Mouse (Mus musculus) CH12.LX (cell line): Measurements from ENCODE around the gene Tmem259.

ENCODE experiments used
- EP300 ChIP-seq: IDR thresholded peaks from 2 replicates; pipeline ENCODE4 v1.6.1; 2011; ENCODE audit warnings: low read length, improper control_type of control experiment
- ZC3H11A ChIP-seq: IDR thresholded peaks from 2 replicates; pipeline ENCODE4 v1.6.1; 2012; ENCODE audit warnings: low read depth, mild to moderate bottlenecking, inconsistent platforms, low read length, improper control_type of control experiment

GRCm38 (mm10) chr10:80013609-80014008, 29.5 kb upstream of the Tmem259 start:
- TF ChIP-seq EP300 (no peak), ZC3H11A (no peak)
